Mouse (Mus musculus) testis, postnatal 10 days (tissue): ENCODE measurements around the gene Zbtb46.

Experiments used
- DNase-seq: peaks from one replicate; pipeline ENCODE4 v3.0.0; 2021; ENCODE audit warnings: low spot score

The Zbtb46 gene

DNA sequence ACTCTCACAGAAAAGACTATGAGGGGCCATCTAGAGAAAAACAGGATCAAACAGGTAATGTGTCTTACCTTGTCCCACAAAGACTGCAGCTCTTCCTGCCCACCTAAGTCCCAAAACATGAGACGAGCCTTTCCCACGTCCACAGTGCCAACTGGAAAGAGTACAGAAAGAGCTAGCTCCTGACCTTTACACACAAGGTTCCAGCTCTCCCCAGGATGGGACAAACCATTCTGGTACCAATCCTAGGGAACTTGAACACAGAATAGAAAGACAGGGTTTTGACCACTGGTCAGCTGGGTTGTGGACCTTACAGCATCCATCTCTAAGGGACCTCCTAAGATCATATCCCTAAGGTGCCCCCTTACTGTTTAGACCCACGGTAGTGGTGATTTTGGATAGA, 95.3 kb downstream of the Zbtb46 start:
- no peak for DNase-seq

DNA sequence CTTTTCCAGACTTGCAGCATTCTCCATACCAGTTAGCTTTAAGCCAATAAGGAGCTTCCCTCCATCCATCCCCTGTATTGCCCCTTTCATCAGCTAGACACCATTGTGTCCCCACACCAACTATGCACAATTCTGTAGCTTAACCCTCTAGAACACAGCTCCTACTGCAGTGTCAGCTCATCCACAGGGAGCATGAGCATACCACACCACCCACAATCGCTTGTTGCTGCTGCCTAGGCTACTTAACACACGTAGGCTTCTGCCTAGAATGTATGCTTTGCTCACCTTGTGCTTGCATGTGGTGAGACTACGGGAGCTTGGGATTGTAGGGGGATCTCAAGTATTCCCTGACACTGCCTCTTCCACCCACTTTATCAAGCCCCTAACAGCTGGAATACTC, 102.4 kb downstream of the Zbtb46 start:
- no peak for DNase-seq

DNA sequence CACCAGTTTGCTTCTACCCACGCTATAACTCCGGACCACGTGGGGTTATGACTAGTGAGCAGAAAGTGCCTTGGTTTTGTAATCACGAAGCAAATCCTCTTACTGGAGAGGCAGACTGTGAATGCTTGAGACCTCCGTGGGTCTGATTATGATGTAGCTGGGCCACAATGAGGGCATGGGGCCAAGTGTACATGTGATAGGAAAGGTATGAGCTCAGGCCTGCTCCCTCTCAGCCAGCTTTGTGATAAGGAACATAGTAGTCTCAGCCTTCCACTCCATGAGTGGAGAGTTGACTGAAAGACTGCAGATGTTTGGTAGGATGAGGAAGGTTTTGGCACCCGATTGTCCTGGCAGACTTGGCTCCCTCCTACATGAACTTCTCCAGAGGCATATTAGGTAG, 116.5 kb downstream of the Zbtb46 start:
- DNase-seq, result peak; percentile 54

DNA sequence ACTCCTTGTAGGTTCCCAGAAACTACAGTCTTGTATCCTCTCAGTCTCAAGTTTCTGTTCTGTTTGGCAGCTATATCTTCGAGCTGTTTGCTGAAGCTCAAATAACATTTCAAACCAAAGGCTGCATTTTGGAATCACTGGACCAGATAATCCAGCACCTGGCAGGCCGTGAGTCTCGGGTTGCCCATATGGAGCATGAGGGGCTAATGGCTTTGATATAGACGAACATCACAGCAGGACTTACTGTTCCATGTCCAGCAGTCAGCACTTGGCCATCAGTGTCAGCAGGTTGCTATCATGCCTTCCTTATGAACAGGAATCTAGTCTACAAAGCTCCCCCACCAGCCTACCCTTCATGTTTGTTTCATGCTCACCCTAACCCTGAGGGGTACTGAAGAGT, 118.8 kb downstream of the Zbtb46 start:
- DNase-seq, result no peak
